Mouse (Mus musculus) adrenal gland (tissue): Measurements from ENCODE around the gene Rnps1.
"Not testable (repeated sequence)": the region's sequence is repeated elsewhere in the genome, so short reads cannot be mapped to it uniquely, and the experiment has no call there.

Experiments
- intact Hi-C: fragments of 180-260 bp; cut with DNase I; formaldehyde crosslinking; loops from one replicate; pipeline ENCODE4 v1.15.1; 2025

Gene Rnps1

DNA sequence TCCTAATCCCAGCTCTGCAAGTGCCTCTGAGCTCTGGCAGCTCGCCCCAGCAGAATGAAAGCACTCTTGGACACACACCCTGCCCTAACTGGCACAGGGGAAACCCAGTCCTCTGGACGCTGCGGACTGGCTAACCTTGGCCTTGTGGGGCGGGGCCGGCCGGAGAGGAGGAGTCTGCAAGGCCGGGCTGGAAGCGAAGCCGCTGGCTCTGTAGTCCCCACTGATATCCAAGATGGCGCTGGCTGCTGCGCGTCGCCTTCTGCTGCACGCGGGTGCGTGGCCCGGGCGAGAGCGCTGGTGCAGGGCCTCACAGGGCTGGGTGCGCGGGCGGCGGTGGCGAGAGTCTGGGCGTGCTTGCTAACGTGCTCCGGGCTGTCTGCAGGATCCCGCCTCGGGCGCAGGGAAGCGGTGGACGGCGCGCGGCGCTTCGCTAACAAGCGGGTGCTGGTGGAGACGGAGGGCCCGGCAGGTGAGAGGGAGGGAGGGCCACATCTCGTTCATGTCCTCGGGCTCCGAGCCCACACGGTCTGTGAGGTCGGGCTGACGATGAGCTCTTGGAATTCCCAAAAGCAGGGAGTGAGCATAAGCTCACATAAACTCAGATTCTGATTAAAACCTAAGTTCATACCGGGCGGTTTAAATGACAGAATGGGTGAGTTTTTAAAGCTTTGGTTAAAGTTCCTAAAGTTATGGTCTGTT lies 12.3 kb downstream of the Rnps1 start, which contains the start of gene Eci1:
Gene Eci1 (plus strand): TSS at position 171 of the 699 bp plus-strand sequence.
- intact Hi-C loops = no loop called here

DNA sequence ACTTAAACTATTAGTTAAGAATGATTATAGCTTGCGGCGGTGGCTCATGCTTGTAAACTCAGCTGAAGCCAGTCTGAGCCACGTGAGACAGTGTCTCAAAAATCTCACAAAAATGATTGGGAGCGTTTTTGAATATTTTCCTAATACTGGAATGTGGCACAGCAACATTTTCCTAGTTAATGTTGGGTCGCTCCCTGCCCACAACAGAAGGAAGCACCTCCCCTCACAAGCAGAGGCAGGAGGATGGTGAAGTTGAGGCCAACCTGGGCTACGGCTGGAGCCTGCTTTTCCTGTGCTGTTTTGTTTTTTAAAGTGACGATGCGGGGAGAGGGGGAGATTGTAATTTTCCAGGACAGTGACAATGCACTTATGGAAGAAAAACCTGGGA lies 12.8 kb downstream of the Rnps1 start:
- intact Hi-C loops = no loop called here

DNA sequence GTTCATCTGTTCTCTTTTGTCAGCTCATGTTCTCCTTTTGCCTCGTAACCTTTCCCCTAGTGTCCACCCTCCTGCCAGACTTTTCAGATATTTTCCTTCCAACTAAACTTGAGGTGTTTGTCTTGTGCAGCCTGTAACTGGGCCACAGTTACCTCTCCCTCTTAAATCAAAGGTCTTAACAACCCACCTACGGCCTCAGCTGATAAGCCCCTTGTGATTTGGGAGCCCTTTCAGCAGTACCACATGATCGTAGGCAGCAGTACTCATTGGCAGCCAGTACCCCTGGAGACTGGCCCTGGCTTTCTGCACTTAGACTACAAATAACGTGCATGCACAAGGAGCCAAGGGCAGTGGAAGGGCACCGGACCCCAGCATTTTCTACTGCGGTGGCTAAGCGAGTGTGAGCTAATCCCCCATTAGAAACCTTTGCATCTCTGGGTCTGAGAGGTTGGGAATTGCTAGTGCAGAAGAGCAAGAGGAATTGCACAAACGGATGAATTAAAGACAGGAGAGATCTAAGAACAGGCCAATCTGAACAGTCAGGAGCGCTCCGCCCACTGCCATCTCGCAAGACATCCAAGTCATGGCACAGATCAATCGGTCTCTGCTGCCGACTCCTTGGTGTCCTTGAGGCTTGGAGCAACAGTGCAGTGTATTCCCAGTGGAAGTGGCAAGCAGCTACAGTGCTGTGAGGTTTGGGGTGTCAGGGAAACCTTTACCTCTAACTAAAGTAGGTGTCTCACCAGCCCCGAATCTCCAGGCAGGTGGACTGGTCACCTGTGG lies 15.0 kb downstream of the Rnps1 start:
- intact Hi-C loops = no loop called here

DNA sequence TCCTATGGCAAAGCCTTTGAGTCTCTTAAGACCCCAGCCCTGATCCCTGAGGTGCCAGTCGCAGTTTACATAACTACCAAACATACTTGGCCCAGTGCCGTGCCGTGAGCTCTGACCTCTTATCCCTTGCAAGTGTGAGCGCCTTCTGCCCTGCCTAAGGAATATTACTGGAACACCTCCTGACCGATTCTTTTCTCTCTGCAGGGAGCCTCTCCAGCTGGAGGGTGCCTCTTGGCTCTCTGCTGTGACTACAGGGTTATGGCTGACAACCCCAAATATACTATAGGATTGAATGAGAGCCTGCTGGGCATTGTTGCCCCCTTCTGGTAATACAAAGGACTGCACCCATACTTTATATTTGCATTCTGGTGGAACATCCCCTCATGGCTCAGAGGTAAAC lies 22.7 kb downstream of the Rnps1 start:
- intact Hi-C loops = no loop called here

DNA sequence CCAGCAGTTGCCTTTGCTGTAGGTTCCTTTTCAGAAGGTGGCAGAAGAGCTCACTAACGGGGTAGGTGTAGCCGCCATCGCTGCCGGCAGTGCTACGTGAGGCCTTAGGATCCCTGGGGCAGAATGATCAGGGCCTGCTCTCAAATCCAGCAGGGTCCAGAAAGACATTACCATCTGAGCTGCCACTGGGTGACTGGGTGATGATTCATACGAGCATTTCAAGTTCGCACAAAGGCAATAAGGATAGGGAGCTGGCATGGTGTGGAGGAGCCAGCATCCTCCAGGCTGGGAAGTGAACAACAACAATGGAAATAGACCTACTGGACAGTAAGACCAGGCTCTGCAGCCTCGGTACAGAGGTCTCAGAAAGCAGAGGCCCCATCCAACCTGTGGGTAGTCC lies 26.0 kb downstream of the Rnps1 start:
- intact Hi-C loops = no loop called here

DNA sequence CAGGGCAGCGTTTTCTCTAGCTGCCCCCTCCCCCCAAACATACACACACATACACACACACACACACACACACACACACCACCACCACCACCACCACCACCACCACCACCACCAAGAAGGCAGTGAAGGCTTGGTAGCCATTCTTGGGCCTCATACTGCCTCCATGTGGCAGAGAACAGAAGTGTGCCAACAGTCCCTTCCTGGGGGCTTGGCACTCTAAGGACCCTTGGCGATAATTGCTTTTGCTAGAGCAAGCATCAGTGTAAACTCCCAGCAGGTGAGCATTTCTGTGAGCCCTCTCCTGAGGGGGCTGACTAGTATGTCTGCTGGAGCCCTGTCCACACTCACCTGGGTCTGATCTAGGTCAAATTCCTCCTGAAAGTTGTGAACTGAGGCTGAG lies 26.8 kb downstream of the Rnps1 start:
- intact Hi-C loops = no loop called here

DNA sequence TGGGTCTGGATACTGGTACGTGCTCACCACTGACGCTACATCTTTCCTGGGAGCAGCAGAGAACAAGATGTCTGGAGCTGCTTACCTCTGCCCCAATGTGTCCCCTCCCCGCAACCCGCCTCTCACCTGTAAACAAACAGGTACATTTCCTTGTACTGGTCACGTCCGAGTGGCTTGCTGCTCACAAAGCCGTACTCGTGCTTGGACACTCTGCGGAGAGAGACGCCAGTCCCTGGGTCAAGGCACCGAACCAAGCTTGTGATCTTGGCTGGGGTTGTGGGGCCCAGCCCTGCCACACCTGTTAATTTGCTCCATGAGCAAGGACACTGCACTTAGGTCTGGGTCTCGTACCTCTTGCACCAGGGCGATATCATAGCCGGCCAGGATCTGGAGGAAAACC lies 27.7 kb downstream of the Rnps1 start:
- intact Hi-C loops = no loop called here

DNA sequence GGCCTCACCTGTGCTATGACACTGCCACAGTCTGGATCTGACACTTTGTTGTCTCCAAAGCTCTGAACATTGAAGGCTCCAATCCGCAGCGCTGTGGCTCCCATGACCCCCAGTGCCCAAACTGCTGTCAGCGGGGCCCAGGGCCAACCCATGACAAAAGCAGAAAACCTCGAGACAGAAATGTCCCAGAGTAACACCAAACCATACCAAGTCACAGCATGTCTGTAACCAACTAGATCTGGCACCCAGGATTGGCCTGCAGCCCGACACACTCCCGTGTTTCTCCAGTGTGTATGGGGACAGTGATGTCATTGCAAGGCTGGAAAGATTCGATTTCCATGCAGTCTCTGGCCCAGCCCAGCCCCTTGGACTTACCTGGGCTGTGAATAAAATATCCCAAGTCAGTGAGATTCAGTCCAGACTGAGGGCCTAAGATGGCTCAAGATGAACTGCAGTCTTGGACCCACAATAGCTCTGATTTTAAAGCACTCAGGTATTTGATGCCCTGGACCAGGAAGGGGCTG lies 28.3 kb downstream of the Rnps1 start, which contains the start of gene Dnase1l2:
Gene Dnase1l2 (minus strand): TSS at position 474 of the 524 bp plus-strand sequence.
- intact Hi-C loops = no loop called here

DNA sequence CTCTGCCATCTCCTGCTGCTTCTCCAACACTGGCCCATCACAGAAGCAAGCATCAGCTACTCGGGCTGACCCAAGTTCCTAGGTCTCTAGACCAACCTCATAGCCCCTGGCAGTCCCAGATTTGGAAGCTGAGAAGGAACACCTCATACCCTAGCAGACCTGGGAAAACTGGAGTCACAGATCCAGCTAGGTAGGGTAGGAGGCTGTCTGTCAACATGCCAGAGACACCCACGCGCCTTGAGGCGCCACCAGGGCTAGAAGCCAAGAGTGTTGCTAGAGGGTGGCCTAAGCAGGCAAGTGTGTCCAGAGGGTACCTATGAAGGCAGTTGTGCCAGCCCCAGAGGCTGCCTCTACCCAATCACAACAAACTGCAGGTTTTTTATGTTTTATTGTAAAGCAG lies 29.0 kb downstream of the Rnps1 start:
- intact Hi-C loops = no loop called here

DNA sequence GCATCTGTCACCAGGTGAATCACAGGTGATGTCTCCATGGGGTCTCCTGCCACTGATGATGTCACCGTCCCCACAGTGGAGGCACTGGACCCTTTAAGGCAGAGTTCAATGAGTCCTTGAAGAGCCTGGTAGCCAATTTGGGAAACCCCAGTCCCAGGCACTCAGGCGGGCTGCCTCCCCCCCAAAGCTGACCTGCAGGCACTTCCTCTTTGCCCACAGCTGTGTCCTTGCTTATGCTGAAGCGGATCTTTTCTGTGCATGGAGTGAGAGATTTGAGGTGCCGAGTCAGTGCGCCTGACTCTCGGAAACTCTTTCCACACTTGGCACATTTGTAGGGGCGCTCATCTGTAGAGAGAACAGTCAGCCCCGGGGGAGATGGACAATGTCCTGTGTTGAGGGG lies 32.2 kb downstream of the Rnps1 start:
- intact Hi-C loops = no loop called here

DNA sequence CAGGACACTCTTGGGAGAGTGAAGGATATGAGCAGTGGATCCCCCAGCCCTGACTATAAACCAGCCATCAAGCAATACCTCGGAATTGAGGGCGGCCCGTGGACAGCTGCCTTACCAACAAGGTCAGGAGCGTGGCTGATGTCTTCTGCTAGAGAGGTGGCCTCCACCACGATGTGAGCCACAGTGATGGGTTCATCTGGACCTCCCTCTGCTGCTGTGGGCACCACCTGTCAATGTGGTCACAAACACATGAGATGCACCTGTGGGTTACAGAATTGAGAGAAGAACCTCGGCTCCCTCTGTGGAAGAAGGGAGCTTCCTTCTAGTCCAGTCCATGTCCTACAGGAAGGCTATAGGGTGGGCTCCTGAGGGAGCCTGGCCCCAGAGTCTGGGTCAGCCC lies 35.1 kb downstream of the Rnps1 start:
- intact Hi-C loops = no loop called here

DNA sequence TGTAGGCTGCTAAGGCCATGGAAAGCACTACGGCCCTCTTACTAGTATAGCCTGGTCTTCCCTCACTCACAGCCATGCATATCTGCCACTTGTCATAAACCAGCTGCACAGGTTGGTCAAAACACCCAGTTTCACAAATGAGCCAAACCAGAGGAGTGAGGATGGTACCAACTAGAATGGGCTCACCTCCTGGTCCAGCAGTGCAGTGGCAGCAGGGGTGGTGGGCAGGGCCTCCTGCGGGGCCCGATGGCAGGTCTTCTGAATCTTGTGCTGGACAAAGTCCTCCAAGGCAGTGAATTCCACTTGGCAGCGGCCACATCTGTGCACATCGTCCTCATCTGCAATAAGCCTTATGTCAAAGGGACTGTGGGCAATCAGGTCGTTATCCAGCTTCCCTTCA lies 36.9 kb downstream of the Rnps1 start:
- intact Hi-C loops = no loop called here

DNA sequence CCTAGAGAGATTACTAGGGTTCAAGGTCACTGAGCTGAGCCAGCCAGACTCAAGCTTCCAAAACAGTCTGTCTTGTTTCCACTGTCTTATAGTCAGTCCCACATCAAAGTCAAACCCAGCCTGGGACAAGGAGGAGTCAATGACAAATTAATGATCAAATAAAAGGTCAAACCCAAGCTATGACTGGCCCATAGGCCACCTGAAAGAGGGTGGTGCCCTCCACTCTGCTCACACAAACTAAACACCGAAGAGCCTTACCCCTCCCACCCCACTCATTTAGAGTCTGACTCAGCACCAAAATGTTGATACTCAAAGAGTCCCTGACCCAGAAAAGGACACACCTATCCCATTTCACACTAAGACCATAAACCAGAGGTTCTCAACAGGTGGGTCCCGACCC lies 39.0 kb downstream of the Rnps1 start:
- intact Hi-C loops = no loop called here

DNA sequence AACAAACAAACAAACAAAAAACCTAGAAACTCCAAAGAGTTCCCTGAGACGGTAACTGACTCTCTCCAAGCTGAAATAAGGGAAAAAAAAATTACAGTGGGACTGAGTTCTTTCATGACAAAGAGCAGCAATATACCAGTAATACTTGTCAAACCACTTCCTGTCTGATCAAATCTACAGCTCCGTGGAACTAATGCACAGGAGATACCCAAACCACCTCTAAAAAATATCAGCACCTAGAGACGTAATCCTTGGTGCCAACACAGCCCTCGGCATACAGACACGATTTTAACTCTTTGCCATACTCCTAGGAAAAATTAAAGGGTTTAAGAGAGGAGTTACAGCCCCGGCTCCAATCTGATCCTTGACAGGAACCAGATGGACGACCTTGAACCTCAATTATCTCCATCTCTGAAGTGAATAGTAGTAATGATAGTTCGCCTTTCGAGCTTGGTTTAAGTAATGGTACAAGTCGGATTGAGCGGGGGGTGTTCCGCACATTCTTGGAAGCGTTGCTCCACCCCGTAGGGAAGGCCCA lies 39.9 kb downstream of the Rnps1 start:
- intact Hi-C loops = no loop called here

DNA sequence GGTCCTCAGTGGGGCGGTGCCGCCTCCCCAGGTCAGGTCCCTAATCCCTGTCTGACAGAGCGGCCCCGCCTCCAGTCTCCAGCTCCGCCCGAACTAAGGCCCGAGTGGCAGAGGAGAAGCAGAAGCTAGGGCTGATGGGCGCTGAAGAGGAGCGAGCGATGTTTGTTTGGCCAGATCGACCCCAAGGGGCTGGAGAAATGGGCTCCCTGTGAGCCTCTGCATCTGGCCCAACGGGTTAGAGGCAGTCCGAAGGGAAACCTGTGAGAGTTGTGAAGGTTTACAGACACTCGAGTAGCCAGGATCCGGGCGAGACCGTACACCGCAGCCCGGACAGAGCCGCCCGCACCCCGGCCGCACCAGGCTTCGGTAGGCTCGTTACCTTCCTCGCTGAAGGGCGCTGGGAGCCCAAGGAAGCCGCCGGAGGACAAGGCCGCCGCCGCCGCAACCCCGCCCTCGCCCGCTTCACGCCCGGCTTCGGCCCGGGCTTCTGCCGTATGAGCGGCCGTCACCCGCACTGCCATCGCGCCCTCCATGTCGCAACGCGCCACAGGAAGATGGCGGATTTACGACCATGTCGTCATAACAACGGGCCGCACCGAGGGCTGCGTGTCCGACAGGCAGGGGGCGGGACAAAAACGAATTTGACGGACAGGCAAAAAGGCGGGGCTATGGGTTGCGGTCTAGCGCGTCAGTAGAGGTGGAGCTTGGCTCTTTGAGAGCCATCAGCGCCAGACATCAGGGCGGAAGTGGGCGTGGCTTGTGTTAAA lies 40.6 kb downstream of the Rnps1 start:
- intact Hi-C loops = no loop called here

DNA sequence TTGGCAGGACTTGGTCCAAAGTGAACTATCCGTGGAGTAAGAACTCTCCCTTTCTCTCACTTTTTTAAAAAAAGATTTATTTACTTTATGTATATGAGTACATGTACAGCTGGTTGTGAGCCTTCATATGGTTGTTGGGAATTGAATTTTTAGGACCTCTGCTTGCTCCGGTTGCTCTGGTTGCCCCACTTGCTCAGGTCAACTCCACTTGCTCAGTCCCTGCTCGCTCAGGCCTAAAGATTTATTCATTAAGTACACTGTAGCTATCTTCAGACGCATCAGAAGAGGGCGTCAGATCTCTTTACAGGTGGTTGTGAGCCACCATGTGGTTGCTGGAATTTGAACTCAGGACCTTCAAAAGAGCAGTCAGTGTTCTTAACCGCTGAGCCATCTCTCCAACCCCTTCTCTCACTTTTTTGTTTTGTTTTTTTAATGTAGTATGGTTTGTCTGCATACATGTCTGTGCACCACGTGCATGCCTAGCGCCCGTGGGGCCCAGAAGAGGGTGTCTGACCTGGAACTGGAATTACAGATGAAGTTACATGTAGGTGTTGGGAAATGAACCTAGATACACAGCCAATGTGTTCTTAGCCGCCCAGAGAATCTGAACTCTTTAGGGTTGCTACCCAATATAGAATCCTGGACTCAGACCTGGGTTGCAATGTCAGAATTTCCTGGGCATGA lies 41.3 kb downstream of the Rnps1 start:
- intact Hi-C loops = not testable (repeated sequence)

DNA sequence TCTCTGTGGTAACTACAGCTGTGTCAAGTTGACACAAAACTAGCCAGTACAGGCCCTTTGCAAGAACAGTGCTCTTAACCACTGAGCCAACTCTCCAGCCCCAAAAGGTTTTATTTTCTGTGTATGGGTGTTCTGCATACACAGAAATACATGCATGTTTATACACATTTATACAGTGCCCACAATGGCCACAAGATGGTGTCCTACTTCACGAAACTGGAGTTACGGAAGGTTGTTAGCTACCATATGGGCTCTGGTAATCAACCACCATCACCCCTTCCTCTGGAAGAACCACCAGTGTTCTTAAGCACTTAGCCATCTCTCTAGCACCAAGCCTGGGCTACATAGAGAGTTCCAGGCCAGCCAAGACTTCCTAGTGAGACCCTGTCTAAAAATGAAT lies 47.2 kb downstream of the Rnps1 start:
- intact Hi-C loops = no loop called here

DNA sequence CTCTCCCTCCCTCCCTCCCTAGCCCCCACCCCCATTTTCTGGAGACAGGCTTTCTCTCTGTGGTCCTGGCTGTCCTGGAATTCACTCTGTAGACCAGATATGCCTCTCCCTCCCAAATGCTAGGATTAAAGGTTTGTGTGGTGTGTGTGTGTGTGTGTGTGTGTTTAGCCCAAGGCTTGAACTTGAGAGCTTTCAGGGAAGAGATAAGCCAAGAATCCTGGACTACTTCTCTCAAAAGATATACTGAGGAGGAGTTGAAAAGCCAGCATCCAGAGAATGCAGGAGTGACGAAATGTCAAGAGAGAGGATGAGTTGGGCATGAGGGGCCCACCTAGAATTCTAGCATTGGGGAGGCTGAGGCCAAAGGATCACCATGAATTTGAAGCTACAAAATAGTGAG lies 48.6 kb downstream of the Rnps1 start:
- intact Hi-C loops = no loop called here

DNA sequence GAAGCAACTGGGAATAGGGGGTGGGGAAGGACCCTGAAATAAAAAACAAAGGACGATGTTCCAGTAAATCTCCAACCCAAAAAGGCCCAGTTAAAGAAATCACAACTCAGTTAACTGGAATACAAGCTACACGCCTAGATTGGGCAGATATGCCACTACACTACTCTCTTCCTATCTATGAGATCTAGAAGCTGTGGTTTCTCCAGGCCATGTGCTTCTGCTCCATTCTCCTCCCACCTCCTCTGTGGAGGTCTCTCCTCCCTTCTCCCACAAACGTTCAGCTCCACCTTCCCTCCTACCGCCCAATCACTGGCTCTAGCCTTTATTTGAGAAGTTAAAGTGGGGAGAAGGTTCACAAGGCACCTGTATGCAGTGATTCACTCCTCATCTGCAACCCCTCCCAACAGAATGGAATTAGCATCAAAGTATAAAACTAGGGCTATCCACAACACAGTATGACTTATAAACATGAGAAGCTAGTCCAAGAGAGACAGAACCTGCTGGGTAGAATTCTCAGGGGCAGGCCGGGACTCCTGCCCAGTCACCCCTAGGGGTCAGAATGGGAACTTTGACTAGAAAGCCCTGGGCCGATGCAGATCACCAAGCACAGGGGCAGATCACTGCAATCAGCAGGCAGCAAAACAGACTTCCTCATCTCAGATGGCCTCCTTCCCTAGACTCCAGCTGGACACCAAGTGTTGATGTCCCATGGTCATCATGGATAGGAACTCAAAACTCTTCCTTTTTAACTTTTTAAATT lies 49.2 kb downstream of the Rnps1 start:
- intact Hi-C loops = no loop called here

DNA sequence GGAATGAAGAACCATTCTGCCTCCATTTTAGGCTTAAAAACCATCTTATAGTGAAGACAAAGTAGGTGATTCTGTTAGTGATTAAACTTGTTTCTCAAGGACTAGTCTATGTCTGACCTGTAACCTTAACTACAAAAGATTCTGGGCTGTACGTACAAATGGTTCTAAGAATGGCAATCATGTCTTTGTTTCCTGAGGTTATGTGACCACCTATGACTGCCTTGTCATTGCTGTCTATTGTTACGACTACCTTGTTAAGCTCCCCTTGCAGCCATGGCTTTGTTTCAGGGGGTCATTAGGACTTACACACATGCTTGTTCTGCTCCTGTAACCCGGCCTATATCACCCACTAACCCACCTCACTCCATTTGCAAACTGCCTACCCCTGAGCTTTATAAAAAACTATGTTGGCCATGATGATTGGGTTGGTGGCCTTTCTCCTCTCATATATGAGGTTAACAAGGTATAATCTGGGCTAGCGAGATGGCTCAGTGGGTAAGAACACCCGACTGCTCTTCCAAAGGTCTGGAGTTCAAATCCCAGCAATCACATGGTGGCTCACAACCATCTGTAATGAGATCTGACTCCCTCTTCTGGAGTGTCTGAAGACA lies 54.4 kb downstream of the Rnps1 start:
- intact Hi-C loops = no loop called here
